Mouse (Mus musculus) olfactory bulb, adult 2 months (tissue): ENCODE data around the gene Trim80. TPM values are rescaled to one million over a fixed set of nuclear protein-coding genes. Genes with fewer than 3 reads are reported as not detected.

Experiments
- H3K27ac ChIP-seq: fragments of 200-500 bp; 2 replicates; pipeline ENCODE4 v1.5.1; 2012; ENCODE audit warnings: low read depth, low read length; ENCODE audit not compliant: insufficient read depth
- H3K4me1 ChIP-seq: fragments of 200-500 bp; 2 replicates; pipeline ENCODE4 v1.6.1; 2012; ENCODE audit warnings: low read length; ENCODE audit not compliant: control insufficient read depth, insufficient read depth
- H3K4me3 ChIP-seq: fragments of 200-500 bp; 2 replicates; pipeline ENCODE4 v1.5.1; 2012; ENCODE audit warnings: mild to moderate bottlenecking, low read depth, low read length, moderate library complexity; ENCODE audit not compliant: insufficient read depth
- CTCF ChIP-seq: fragments of 200-500 bp; IDR thresholded peaks from 2 replicates; pipeline ENCODE4 v1.5.1; 2012; ENCODE audit warnings: low read depth, mild to moderate bottlenecking, low read length, moderate library complexity; ENCODE audit not compliant: insufficient read depth
- POLR2A ChIP-seq: fragments of 200-500 bp; IDR thresholded peaks from 2 replicates; pipeline ENCODE4 v1.6.1; 2012; ENCODE audit warnings: mild to moderate bottlenecking, low read depth, low read length, moderate library complexity; ENCODE audit not compliant: insufficient read depth
- WGBS: fragments of 180-500 bp; shearing (Covaris S2); methylation state at CpG from one replicate; pipeline ENCODE4 v1.1.7; 2018; 5-methylcytosine and 5-hydroxymethylcytosine counted together
- polyA plus RNA-seq: library from polyadenylated mRNA; stranded (reverse); fragments of >200 nt; gene quantifications from 2 replicates; pipeline ENCODE4 v1.2.4, GENCODE M21; 2012; ENCODE audit warnings: low replicate concordance; ENCODE audit not compliant: missing spikeins, insufficient read depth, insufficient read length

The Trim80 gene
- polyA plus RNA-seq, 1 experiment: not detected

DNA sequence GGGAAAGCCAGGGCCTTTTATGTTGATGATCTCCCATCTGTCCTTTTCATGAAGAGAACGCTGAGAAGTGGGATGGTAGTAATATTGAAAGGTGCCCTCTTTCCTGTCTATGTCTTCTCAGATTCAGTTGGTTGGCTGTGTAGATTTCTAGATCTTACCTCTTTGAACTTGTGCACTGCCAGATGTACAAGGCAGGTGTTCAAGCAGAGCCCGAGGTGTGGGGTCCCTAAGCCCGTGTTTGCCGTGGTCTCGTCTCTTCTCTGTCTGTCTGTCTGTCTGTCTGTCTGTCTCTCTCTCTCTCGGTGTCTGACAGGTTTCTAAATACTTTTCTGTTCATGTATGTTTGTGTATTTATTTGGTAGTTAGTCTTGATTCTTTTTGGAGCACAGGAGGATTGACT, 14.7 kb upstream of the Trim80 start:
- Histone ChIP-seq H3K4me3 (no peak overlapping the region), H3K4me1 (peaks cover 17% of the 10 kb centered on the region), H3K27ac (no peak overlapping the region)
- 92% methylated on average over 6 of the region's 6 CpGs for WGBS
- no peak for TF ChIP-seq CTCF
- TF ChIP-seq POLR2A: no peak

DNA sequence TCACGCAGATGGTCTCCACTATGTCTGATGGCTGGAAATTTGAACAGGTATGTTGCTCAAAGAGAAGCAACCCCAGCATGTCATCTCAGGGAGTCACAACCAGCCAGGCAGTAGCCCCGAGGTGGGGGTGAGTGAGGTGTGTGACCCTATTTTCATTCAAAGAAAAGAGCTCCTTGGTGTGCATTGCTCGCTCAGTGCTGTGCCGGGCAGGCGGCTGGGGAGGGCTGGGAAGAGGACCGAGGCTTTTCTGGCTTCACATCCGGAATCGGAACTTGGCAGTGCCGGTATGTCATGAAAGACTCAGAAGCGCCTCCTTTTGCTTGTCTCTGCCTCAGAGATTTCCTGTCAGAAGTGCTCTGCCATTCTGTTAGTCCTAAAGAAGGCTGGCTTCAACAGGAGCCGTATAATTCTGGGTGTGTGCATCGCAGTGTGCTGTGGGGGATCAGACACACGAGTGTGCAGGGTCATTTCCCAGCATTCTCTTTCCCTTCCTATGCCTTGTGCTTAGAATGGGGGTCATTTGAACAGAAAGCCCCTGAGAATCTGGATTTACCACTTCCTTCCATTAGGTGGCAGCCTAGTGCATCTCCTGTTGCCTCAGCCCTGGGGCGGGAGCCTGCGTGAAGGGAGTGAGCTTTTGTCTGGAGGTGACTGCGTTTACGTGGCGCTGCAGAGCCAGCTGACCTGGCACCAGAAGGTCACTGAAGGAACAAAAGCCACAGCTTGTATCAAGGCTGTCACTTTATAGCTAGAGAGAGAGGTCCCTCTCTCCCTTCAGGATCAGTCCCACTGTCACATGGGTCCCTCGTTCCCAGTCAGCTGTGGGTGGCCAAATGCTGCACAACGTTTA, 12.6 kb upstream of the Trim80 start:
- Histone ChIP-seq H3K27ac (peak overlapping the region; percentile 26; the same call in 1 of the 2 replicates), H3K4me1 (peaks cover 9% of the 10 kb centered on the region), H3K4me3 (peak overlapping the region; percentile 31)
- TF ChIP-seq POLR2A: 0 out of 2 replicates have a peak, but pooled peaks have one; percentile 7
- TF ChIP-seq CTCF: peak; percentile 55
- WGBS: 26% methylated on average over 20 of the region's 20 CpGs

- Histone ChIP-seq H3K4me1 (peaks cover 9% of the 10 kb centered on the region), H3K4me3 (no peak overlapping the region), H3K27ac (no peak overlapping the region)
- TF ChIP-seq POLR2A (no peak), CTCF (no peak)
- WGBS: 82% methylated on average over 7 of the region's 7 CpGs
Measured at GRCm38 (mm10) chr11:115429307-115429706, 11.0 kb upstream of the Trim80 start.

DNA sequence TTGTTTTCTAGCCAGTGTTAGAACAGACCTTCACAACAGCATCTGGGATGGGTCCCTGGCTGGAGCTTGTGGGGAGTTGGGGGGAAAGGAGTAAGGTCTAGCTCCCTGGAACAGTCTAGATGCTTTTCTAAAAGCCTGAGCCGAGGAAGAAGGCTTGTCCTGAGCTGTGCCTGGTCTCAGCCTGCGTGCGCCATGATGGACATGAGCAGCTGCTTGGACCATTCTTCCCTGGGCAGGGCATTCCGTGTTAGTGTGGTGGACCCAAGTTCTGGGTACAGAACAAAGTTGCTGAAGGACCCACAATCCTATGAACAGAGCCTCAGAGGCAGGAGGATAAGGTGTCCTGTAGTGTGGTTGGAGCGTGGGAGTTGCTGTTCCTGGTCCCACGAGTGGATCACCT, 9.8 kb upstream of the Trim80 start:
- TF ChIP-seq CTCF (no peak), POLR2A (no peak)
- Histone ChIP-seq H3K4me3 (no peak overlapping the region), H3K4me1 (peaks cover 12% of the 10 kb centered on the region), H3K27ac (no peak overlapping the region)
- 92% methylated on average over 6 of the region's 6 CpGs for WGBS

DNA sequence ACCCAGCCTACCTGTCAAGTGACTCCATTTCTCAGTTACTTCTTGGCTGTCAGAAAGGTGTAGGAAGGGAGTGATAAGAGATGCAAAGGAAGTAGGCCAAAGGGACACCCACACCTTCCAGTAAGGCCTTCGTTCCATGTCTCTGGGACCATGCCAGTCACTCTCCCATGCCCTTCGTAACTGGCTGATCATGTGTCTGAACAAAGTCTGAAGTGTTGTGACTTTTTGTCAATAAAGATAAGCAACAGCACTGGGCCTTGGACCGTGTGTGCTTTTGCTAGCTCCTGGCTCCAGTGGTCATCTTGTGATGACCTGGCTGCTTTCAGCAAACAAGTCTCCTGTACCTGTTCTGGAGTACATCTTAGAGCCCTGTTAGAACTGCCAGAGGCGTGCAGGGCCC, 7.5 kb upstream of the Trim80 start:
- Histone ChIP-seq H3K27ac (no peak overlapping the region), H3K4me1 (peaks cover 15% of the 10 kb centered on the region), H3K4me3 (no peak overlapping the region)
- TF ChIP-seq CTCF (no peak), POLR2A (no peak)
- WGBS: 86% methylated on average over 4 of the region's 4 CpGs

- Histone ChIP-seq H3K27ac (no peak overlapping the region), H3K4me1 (peaks cover 13% of the 10 kb centered on the region), H3K4me3 (no peak overlapping the region)
- no peak for TF ChIP-seq CTCF
- TF ChIP-seq POLR2A: no peak
- WGBS: 85% methylated on average over 6 of the region's 6 CpGs
Measured at GRCm38 (mm10) chr11:115433342-115433741, 7.0 kb upstream of the Trim80 start.

DNA sequence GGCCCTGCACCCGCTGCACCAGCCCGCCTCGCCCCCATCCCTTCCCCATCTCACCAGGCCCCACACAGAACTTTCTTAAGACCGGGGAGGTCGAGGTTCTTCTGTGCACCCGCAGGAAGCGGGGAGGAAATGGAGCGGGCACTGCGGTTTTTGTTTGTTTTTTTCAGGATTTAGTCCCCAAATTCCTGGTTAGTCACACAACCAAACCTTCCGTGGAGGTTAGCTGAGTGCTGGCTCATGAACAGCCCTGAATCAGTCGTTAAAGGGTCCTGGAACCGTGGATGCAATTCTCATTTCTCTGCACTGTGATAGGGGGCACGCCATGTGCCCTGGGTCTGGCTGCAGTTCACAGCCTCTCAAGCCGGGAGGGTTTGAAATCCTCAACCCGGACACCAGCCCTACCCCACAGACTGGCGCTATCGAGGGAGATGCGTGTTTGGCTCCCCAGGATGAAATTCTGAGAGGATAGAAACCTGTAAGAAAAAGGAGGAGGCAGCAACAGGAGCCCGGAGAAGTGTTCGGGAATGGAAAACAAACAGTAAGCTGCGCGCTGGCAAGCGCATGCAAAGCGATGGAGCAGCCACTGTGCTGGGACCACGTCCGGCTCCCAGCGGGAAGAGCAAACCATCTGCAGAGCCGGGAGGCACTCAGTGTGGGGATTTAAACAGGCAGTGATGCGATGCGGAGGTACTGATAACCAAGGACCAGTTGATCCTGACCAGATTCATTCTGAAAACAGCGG, 4.6 kb upstream of the Trim80 start:
- WGBS: 7% methylated on average over 31 of the region's 31 CpGs
- Histone ChIP-seq H3K4me1 (peaks cover 13% of the 10 kb centered on the region), H3K27ac (no peak overlapping the region), H3K4me3 (peak overlapping the region; percentile 28)
- TF ChIP-seq POLR2A (no peak), CTCF (no peak)

DNA sequence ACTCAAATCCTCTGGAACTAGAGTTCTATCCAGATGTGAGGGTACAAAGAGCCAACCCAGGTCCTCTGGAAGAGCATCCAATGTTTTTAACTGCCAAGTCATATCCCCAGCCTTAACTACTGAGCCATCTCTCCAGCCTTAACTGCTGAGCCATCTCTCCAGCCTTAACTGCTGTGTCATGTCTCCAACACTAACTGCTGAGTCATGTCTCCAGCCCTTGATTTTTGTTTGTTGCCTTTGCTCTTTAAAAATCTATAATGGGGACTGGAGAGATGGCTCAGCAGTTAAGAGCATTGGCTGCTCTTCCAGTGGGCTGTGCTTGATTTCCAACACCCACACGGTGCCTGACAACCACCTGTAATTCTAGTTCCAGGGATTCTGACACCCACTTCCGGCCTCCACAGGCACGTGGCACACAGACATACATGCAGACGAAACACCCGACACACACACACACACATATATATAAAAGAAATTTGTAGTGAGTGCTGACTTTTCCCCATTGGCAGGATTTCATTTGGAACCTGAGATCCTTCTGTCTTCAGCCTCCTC, 2.7 kb upstream of the Trim80 start:
- H3K4me3 ChIP-seq: no peak overlapping the region
- peaks cover 13% of the 10 kb centered on the region for H3K4me1 ChIP-seq
- 44% methylated on average over 5 of the region's 5 CpGs for WGBS
- H3K27ac ChIP-seq: no peak overlapping the region
- no peak for TF ChIP-seq POLR2A
- TF ChIP-seq CTCF: no peak

- TF ChIP-seq CTCF (no peak), POLR2A (no peak)
- H3K4me1 ChIP-seq: peaks cover 13% of the 10 kb centered on the region
- WGBS: 85% methylated on average over 3 of the region's 3 CpGs
Measured at GRCm38 (mm10) chr11:115439326-115439725, 1.0 kb upstream of the Trim80 start.

More at GRCm38 (mm10) chr11:115439326-115439725, 1.0 kb upstream of the Trim80 start:
- Histone ChIP-seq H3K27ac (no peak overlapping the region), H3K4me3 (no peak overlapping the region)
